Mouse (Mus musculus) heart, embryonic 12.5 days (tissue): ENCODE data around the gene Serac1. TPM values are rescaled to one million over a fixed set of nuclear protein-coding genes. Genes with fewer than 3 reads are reported as not detected.

Experiments used
- ATAC-seq: fragments of 200-750 bp; cut with Nextera tagmentation; 2 replicates; pipeline ENCODE4 v1.8.0; 2017; ENCODE audit warnings: moderate TSS enrichment, moderate library complexity; ENCODE audit not compliant: insufficient number of reproducible peaks, low FRiP score
- H3K27ac ChIP-seq: fragments of 300-500 bp; sonication (generic); 2 replicates; pipeline ENCODE4 v1.5.1; 2016; ENCODE audit warnings: mild to moderate bottlenecking, moderate library complexity; ENCODE audit not compliant: poor library complexity, severe bottlenecking
- H3K27me3 ChIP-seq: fragments of 300-500 bp; sonication (generic); replicated peaks from 2 replicates; pipeline ENCODE4 v1.6.1; 2016; ENCODE audit warnings: mild to moderate bottlenecking, moderate library complexity
- H3K36me3 ChIP-seq: fragments of 300-500 bp; sonication (generic); 2 replicates; pipeline ENCODE4 v1.6.1; 2016; ENCODE audit warnings: mild to moderate bottlenecking, moderate library complexity
- H3K4me1 ChIP-seq: fragments of 300-500 bp; sonication (generic); replicated peaks from 2 replicates; pipeline ENCODE4 v1.6.1; 2016; ENCODE audit warnings: mild to moderate bottlenecking
- H3K4me2 ChIP-seq: fragments of 300-500 bp; sonication (generic); 2 replicates; pipeline ENCODE4 v1.6.1; 2016; ENCODE audit warnings: mild to moderate bottlenecking, moderate library complexity
- H3K4me3 ChIP-seq: fragments of 300-500 bp; sonication (generic); 2 replicates; pipeline ENCODE4 v1.5.1; 2016; ENCODE audit warnings: mild to moderate bottlenecking
- H3K9ac ChIP-seq: fragments of 300-500 bp; sonication (generic); 2 replicates; pipeline ENCODE4 v1.6.1; 2016; ENCODE audit warnings: mild to moderate bottlenecking, moderate library complexity
- H3K9me3 ChIP-seq: fragments of 300-500 bp; sonication (generic); replicated peaks from 2 replicates; pipeline ENCODE4 v1.6.1; 2016; ENCODE audit warnings: mild to moderate bottlenecking, moderate library complexity
- WGBS: fragments of 180-500 bp; shearing (Covaris S2); methylation state at CpG from one replicate; pipeline ENCODE4 v1.1.7; 2016; 5-methylcytosine and 5-hydroxymethylcytosine counted together
- polyA plus RNA-seq: library from polyadenylated mRNA; unstranded; fragments of >200 nt; fragmentation: Nextera tagmentation; extraction: Ambion mirVana; gene quantifications from 2 replicates; pipeline ENCODE4 v1.2.1, GENCODE M21; 2016

The Serac1 gene
- polyA plus RNA-seq, 1 experiment from 2014 or later: 5.1 TPM

GRCm38 (mm10) chr17:6005246-6005637 is 74.3 kb downstream of the Serac1 start:
- Histone ChIP-seq H3K36me3 (0 out of 2 replicates have a peak, but pooled peaks cover 12% of the 10 kb centered on the region), H3K27me3 (no peaks in the 10 kb centered on the region), H3K9me3 (no peaks in the 10 kb centered on the region), H3K4me1 (peaks cover 70% of the 10 kb centered on the region), H3K9ac (no peak overlapping the region), H3K4me2 (peak overlapping the region; percentile 18; the same call in 1 of the 2 replicates), H3K4me3 (no peak overlapping the region), H3K27ac (peak overlapping the region; percentile 65; the same call in 1 of the 2 replicates)
- peak; percentile 41; the same call in 1 of the 2 replicates for ATAC-seq
- 14% methylated on average over 14 of the region's 14 CpGs for WGBS

- H3K27ac ChIP-seq: peak overlapping the region; percentile 12; the same call in 1 of the 2 replicates
- 53% methylated on average over 6 of the region's 6 CpGs for WGBS
- no peak overlapping the region for H3K9ac ChIP-seq
- H3K36me3 ChIP-seq: 0 out of 2 replicates have a peak, but pooled peaks cover 3% of the 10 kb centered on the region
- ATAC-seq: no peak
- H3K27me3 ChIP-seq: no peaks in the 10 kb centered on the region
- H3K4me1 ChIP-seq: peaks cover 73% of the 10 kb centered on the region
- H3K4me2 ChIP-seq: no peak overlapping the region
- H3K9me3 ChIP-seq: no peaks in the 10 kb centered on the region
- H3K4me3 ChIP-seq: no peak overlapping the region
These were observed 75.9 kb downstream of the Serac1 start for GRCm38 (mm10) chr17:6003661-6004060.

GRCm38 (mm10) chr17:6002563-6002962 is 77.0 kb downstream of the Serac1 start:
- Histone ChIP-seq H3K27me3 (no peaks in the 10 kb centered on the region), H3K9me3 (no peaks in the 10 kb centered on the region), H3K4me1 (peaks cover 73% of the 10 kb centered on the region), H3K4me3 (no peak overlapping the region), H3K9ac (no peak overlapping the region), H3K4me2 (no peak overlapping the region), H3K27ac (no peak overlapping the region), H3K36me3 (0 out of 2 replicates have a peak, but pooled peaks cover 3% of the 10 kb centered on the region)
- WGBS: 90% methylated on average over 6 of the region's 6 CpGs
- no peak for ATAC-seq

GRCm38 (mm10) chr17:6001836-6002235 is 77.7 kb downstream of the Serac1 start:
- H3K9ac ChIP-seq: no peak overlapping the region
- H3K27me3 ChIP-seq: no peaks in the 10 kb centered on the region
- no peak for ATAC-seq
- H3K4me3 ChIP-seq: no peak overlapping the region
- no peak overlapping the region for H3K27ac ChIP-seq
- no peaks in the 10 kb centered on the region for H3K9me3 ChIP-seq
- 0 out of 2 replicates have a peak, but pooled peaks cover 3% of the 10 kb centered on the region for H3K36me3 ChIP-seq
- WGBS: 64% methylated on average over 7 of the region's 7 CpGs
- peaks cover 74% of the 10 kb centered on the region for H3K4me1 ChIP-seq
- H3K4me2 ChIP-seq: no peak overlapping the region

GRCm38 (mm10) chr17:6001389-6001788 is 78.2 kb downstream of the Serac1 start:
- Histone ChIP-seq H3K9me3 (no peaks in the 10 kb centered on the region), H3K4me3 (no peak overlapping the region), H3K4me2 (no peak overlapping the region), H3K27ac (no peak overlapping the region), H3K4me1 (peaks cover 76% of the 10 kb centered on the region), H3K36me3 (0 out of 2 replicates have a peak, but pooled peaks cover 3% of the 10 kb centered on the region), H3K9ac (no peak overlapping the region), H3K27me3 (no peaks in the 10 kb centered on the region)
- WGBS: 75% methylated on average over 6 of the region's 6 CpGs
- ATAC-seq: no peak

- ATAC-seq: no peak
- Histone ChIP-seq H3K36me3 (0 out of 2 replicates have a peak, but pooled peaks cover 3% of the 10 kb centered on the region), H3K4me3 (no peak overlapping the region), H3K9ac (no peak overlapping the region), H3K27ac (no peak overlapping the region), H3K4me2 (no peak overlapping the region), H3K9me3 (no peaks in the 10 kb centered on the region), H3K4me1 (peaks cover 76% of the 10 kb centered on the region), H3K27me3 (no peaks in the 10 kb centered on the region)
- WGBS: 84% methylated on average over 8 of the region's 8 CpGs
These were observed 78.6 kb downstream of the Serac1 start for GRCm38 (mm10) chr17:6000864-6001319.

- no peak overlapping the region for H3K4me3 ChIP-seq
- no peaks in the 10 kb centered on the region for H3K9me3 ChIP-seq
- ATAC-seq: no peak
- H3K9ac ChIP-seq: no peak overlapping the region
- no peaks in the 10 kb centered on the region for H3K27me3 ChIP-seq
- peak overlapping the region; percentile 96; the same call in 1 of the 2 replicates for H3K27ac ChIP-seq
- peaks cover 83% of the 10 kb centered on the region for H3K4me1 ChIP-seq
- no peak overlapping the region for H3K4me2 ChIP-seq
- H3K36me3 ChIP-seq: 0 out of 2 replicates have a peak, but pooled peaks cover 3% of the 10 kb centered on the region
- WGBS: 74% methylated on average over 5 of the region's 5 CpGs
These were observed 80.5 kb downstream of the Serac1 start for GRCm38 (mm10) chr17:5999039-5999543.

GRCm38 (mm10) chr17:5998235-5998500 is 81.4 kb downstream of the Serac1 start:
- H3K4me2 ChIP-seq: peak overlapping the region; percentile 44; the same call in 1 of the 2 replicates
- ATAC-seq: no peak
- H3K9me3 ChIP-seq: no peaks in the 10 kb centered on the region
- H3K36me3 ChIP-seq: 0 out of 2 replicates have a peak, but pooled peaks cover 2% of the 10 kb centered on the region
- H3K9ac ChIP-seq: no peak overlapping the region
- no peaks in the 10 kb centered on the region for H3K27me3 ChIP-seq
- peaks cover 79% of the 10 kb centered on the region for H3K4me1 ChIP-seq
- H3K27ac ChIP-seq: peak overlapping the region; percentile 96
- no peak overlapping the region for H3K4me3 ChIP-seq

- Histone ChIP-seq H3K4me1 (peaks cover 73% of the 10 kb centered on the region), H3K9me3 (no peaks in the 10 kb centered on the region), H3K36me3 (no peaks in the 10 kb centered on the region), H3K27me3 (no peaks in the 10 kb centered on the region), H3K27ac (peak overlapping the region; percentile 96), H3K4me3 (no peak overlapping the region), H3K9ac (no peak overlapping the region), H3K4me2 (peak overlapping the region; percentile 44)
- ATAC-seq: peak; percentile 83
- WGBS: 27% methylated on average over 16 of the region's 16 CpGs
These were observed 81.9 kb downstream of the Serac1 start for GRCm38 (mm10) chr17:5997380-5998234.

- H3K36me3 ChIP-seq: no peaks in the 10 kb centered on the region
- peak overlapping the region; percentile 96 for H3K27ac ChIP-seq
- no peaks in the 10 kb centered on the region for H3K9me3 ChIP-seq
- no peak overlapping the region for H3K4me3 ChIP-seq
- peaks cover 64% of the 10 kb centered on the region for H3K4me1 ChIP-seq
- 67% methylated on average over 14 of the region's 14 CpGs for WGBS
- no peak for ATAC-seq
- H3K27me3 ChIP-seq: no peaks in the 10 kb centered on the region
- no peak overlapping the region for H3K9ac ChIP-seq
- H3K4me2 ChIP-seq: peak overlapping the region; percentile 15; the same call in 1 of the 2 replicates
These were observed 83.0 kb downstream of the Serac1 start for GRCm38 (mm10) chr17:5996589-5996988.

GRCm38 (mm10) chr17:5994606-5995005 is 84.9 kb downstream of the Serac1 start:
- Histone ChIP-seq H3K9ac (peak overlapping the region; percentile 23; the same call in 1 of the 2 replicates), H3K4me1 (peaks cover 57% of the 10 kb centered on the region), H3K27me3 (no peaks in the 10 kb centered on the region), H3K36me3 (peaks cover 3% of the 10 kb centered on the region), H3K4me2 (no peak overlapping the region), H3K27ac (no peak overlapping the region), H3K9me3 (no peaks in the 10 kb centered on the region), H3K4me3 (no peak overlapping the region)
- WGBS: 48% methylated on average over 6 of the region's 6 CpGs
- ATAC-seq: no peak
